Mouse (Mus musculus) kidney, postnatal 25 days (tissue): Measurements from ENCODE around the gene Tmem183a.
A peak's percentile ranks its signal among the peaks of the same experiment; 100 is the strongest.

ENCODE experiments used
- DNase-seq, 2 experiments: peaks; one replicate each; pipeline ENCODE4 v3.0.0; 2021; ENCODE audit warnings: mixed read lengths in 2 of 2

Gene Tmem183a

GRCm38 (mm10) chr1:134318261-134318660 lies 43.5 kb downstream of the Tmem183a start:
- DNase-seq: no peak

GRCm38 (mm10) chr1:134316361-134316760 lies 45.4 kb downstream of the Tmem183a start:
- DNase-seq: no peak

GRCm38 (mm10) chr1:134315181-134315580 lies 46.6 kb downstream of the Tmem183a start:
- no peak for DNase-seq

- DNase-seq: no peak
Observed at GRCm38 (mm10) chr1:134311760-134312159, 50.0 kb downstream of the Tmem183a start.

- DNase-seq: no peak
Observed at GRCm38 (mm10) chr1:134310729-134311128, 51.0 kb downstream of the Tmem183a start.

- no peak for DNase-seq
Observed at GRCm38 (mm10) chr1:134310291-134310690, 51.5 kb downstream of the Tmem183a start.

GRCm38 (mm10) chr1:134307409-134307808 lies 54.4 kb downstream of the Tmem183a start:
- DNase-seq: no peak

- no peak for DNase-seq
Observed at GRCm38 (mm10) chr1:134304940-134305339, 56.8 kb downstream of the Tmem183a start.

GRCm38 (mm10) chr1:134302568-134303238 lies 59.1 kb downstream of the Tmem183a start:
- DNase-seq: peak; percentile 38 to 69

- peak; percentile 11 to 50 for DNase-seq
Observed at GRCm38 (mm10) chr1:134298636-134299411, 63.0 kb downstream of the Tmem183a start.

- no peak for DNase-seq
Observed at GRCm38 (mm10) chr1:134297265-134297664, 64.5 kb downstream of the Tmem183a start.
